Mouse (Mus musculus) neural tube, embryonic 11.5 days (tissue): ENCODE measurements around the gene Elmo1. TPM values are rescaled to one million over a fixed set of nuclear protein-coding genes. Genes with fewer than 3 reads are reported as not detected.

Experiments used
- ATAC-seq: fragments of 200-750 bp; cut with Nextera tagmentation; 2 replicates; pipeline ENCODE4 v1.8.0; 2017; ENCODE audit warnings: moderate number of reproducible peaks, mild to moderate bottlenecking, moderate TSS enrichment, moderate library complexity; ENCODE audit not compliant: insufficient read depth, low FRiP score, low TSS enrichment
- DNase-seq: peaks from one replicate; pipeline ENCODE4 v3.0.0-alpha.2; 2015; ENCODE audit warnings: low spot score
- H3K27ac ChIP-seq: fragments of 300-500 bp; sonication (generic); 2 replicates; pipeline ENCODE4 v1.5.1; 2014; ENCODE audit warnings: low read depth, mild to moderate bottlenecking, low read length
- H3K27me3 ChIP-seq: fragments of 300-500 bp; sonication (generic); 2 replicates; pipeline ENCODE4 v1.6.1; 2014; ENCODE audit warnings: mild to moderate bottlenecking, low read length, mixed read lengths; ENCODE audit not compliant: control insufficient read depth, insufficient read depth
- H3K36me3 ChIP-seq: fragments of 300-500 bp; sonication (generic); 2 replicates; pipeline ENCODE4 v1.6.1; 2014; ENCODE audit warnings: mild to moderate bottlenecking, low read length, moderate library complexity, mixed read lengths; ENCODE audit not compliant: control insufficient read depth, insufficient read depth
- H3K4me1 ChIP-seq: fragments of 300-500 bp; sonication (generic); 2 replicates; pipeline ENCODE4 v1.6.1; 2014; ENCODE audit warnings: low read length, mixed read lengths; ENCODE audit not compliant: control insufficient read depth, insufficient read depth
- H3K4me2 ChIP-seq: fragments of 300-500 bp; sonication (generic); 2 replicates; pipeline ENCODE4 v1.6.1; 2014; ENCODE audit warnings: low read depth, mild to moderate bottlenecking, moderate library complexity
- H3K4me3 ChIP-seq: fragments of 300-500 bp; sonication (generic); 2 replicates; pipeline ENCODE4 v1.5.1; 2014; ENCODE audit warnings: low read depth, low read length
- H3K9ac ChIP-seq: fragments of 300-500 bp; sonication (generic); 2 replicates; pipeline ENCODE4 v1.6.1; 2014; ENCODE audit warnings: mild to moderate bottlenecking, low read length
- H3K9me3 ChIP-seq: fragments of 300-500 bp; sonication (generic); 2 replicates; pipeline ENCODE4 v1.6.1; 2016; ENCODE audit warnings: low read length; ENCODE audit not compliant: control insufficient read depth
- WGBS: fragments of 180-500 bp; shearing (Covaris S2); extraction: QIAGEN DNeasy Blood & Tissue Kit; methylation state at CpG from one replicate; pipeline ENCODE4 v1.1.7; 2014; 5-methylcytosine and 5-hydroxymethylcytosine counted together
- polyA plus RNA-seq: library from polyadenylated mRNA; unstranded; fragments of >200 nt; fragmentation: Nextera tagmentation; extraction: Ambion mirVana; gene quantifications from 2 replicates; pipeline ENCODE4 v1.2.1, GENCODE M21; 2014

Elmo1 gene
- polyA plus RNA-seq, 1 experiment from 2014 or later: 28.7 TPM

GRCm38 (mm10) chr13:20523671-20524070 lies 433.3 kb downstream of the Elmo1 start:
- no peak overlapping the region for H3K4me2 ChIP-seq
- ATAC-seq (no peak), DNase-seq (no peak)
- no peaks in the 10 kb centered on the region for H3K9me3 ChIP-seq
- no peaks in the 10 kb centered on the region for H3K27me3 ChIP-seq
- no peak overlapping the region for H3K9ac ChIP-seq
- no peaks in the 10 kb centered on the region for H3K4me1 ChIP-seq
- no peaks in the 10 kb centered on the region for H3K36me3 ChIP-seq
- 80% methylated on average over 1 of the region's 1 CpGs for WGBS
- H3K27ac ChIP-seq: no peak overlapping the region
- H3K4me3 ChIP-seq: no peak overlapping the region

- Histone ChIP-seq H3K36me3 (no peaks in the 10 kb centered on the region), H3K9me3 (no peaks in the 10 kb centered on the region), H3K4me2 (no peak overlapping the region), H3K4me1 (no peaks in the 10 kb centered on the region), H3K27ac (no peak overlapping the region), H3K27me3 (no peaks in the 10 kb centered on the region), H3K4me3 (no peak overlapping the region), H3K9ac (no peak overlapping the region)
- DNase-seq: no peak
- ATAC-seq: no peak
- 78% methylated on average over 4 of the region's 4 CpGs for WGBS
Observed at GRCm38 (mm10) chr13:20525844-20526243, 435.4 kb downstream of the Elmo1 start.

- H3K9me3 ChIP-seq: no peaks in the 10 kb centered on the region
- no peak for DNase-seq
- H3K4me3 ChIP-seq: no peak overlapping the region
- no peaks in the 10 kb centered on the region for H3K27me3 ChIP-seq
- no peak overlapping the region for H3K27ac ChIP-seq
- WGBS: 96% methylated on average over 1 of the region's 1 CpGs
- H3K4me2 ChIP-seq: no peak overlapping the region
- ATAC-seq: no peak
- H3K9ac ChIP-seq: no peak overlapping the region
- no peaks in the 10 kb centered on the region for H3K36me3 ChIP-seq
- H3K4me1 ChIP-seq: 0 out of 2 replicates have a peak, but pooled peaks cover 2% of the 10 kb centered on the region
Observed at GRCm38 (mm10) chr13:20537053-20537452, 446.7 kb downstream of the Elmo1 start.

GRCm38 (mm10) chr13:20537487-20537886 lies 447.1 kb downstream of the Elmo1 start:
- no peaks in the 10 kb centered on the region for H3K9me3 ChIP-seq
- H3K4me2 ChIP-seq: no peak overlapping the region
- 84% methylated on average over 2 of the region's 2 CpGs for WGBS
- H3K4me1 ChIP-seq: 0 out of 2 replicates have a peak, but pooled peaks cover 2% of the 10 kb centered on the region
- no peak for DNase-seq
- no peak overlapping the region for H3K9ac ChIP-seq
- no peak for ATAC-seq
- no peak overlapping the region for H3K4me3 ChIP-seq
- no peaks in the 10 kb centered on the region for H3K36me3 ChIP-seq
- no peaks in the 10 kb centered on the region for H3K27me3 ChIP-seq
- no peak overlapping the region for H3K27ac ChIP-seq

- no peaks in the 10 kb centered on the region for H3K27me3 ChIP-seq
- 79% methylated on average over 12 of the region's 12 CpGs for WGBS
- H3K27ac ChIP-seq: no peak overlapping the region
Observed at GRCm38 (mm10) chr13:20538216-20539070, 448.0 kb downstream of the Elmo1 start.

GRCm38 (mm10) chr13:20539631-20540030 lies 449.2 kb downstream of the Elmo1 start:
- H3K27ac ChIP-seq: no peak overlapping the region
- no peak for DNase-seq
- no peak for ATAC-seq
- no peaks in the 10 kb centered on the region for H3K27me3 ChIP-seq
- H3K4me1 ChIP-seq: 0 out of 2 replicates have a peak, but pooled peaks cover 2% of the 10 kb centered on the region
- no peaks in the 10 kb centered on the region for H3K36me3 ChIP-seq
- 90% methylated on average over 2 of the region's 2 CpGs for WGBS
- H3K9me3 ChIP-seq: no peaks in the 10 kb centered on the region
- no peak overlapping the region for H3K9ac ChIP-seq
- H3K4me3 ChIP-seq: no peak overlapping the region
- no peak overlapping the region for H3K4me2 ChIP-seq

More at GRCm38 (mm10) chr13:20538216-20539070, 448.0 kb downstream of the Elmo1 start:
- no peak overlapping the region for H3K4me2 ChIP-seq
- no peaks in the 10 kb centered on the region for H3K36me3 ChIP-seq
- H3K4me1 ChIP-seq: 0 out of 2 replicates have a peak, but pooled peaks cover 2% of the 10 kb centered on the region
- H3K4me3 ChIP-seq: no peak overlapping the region
- ATAC-seq: no peak
- no peak overlapping the region for H3K9ac ChIP-seq
- DNase-seq: no peak
- H3K9me3 ChIP-seq: no peaks in the 10 kb centered on the region

- WGBS: 89% methylated on average over 12 of the region's 12 CpGs
- ATAC-seq: no peak
- no peaks in the 10 kb centered on the region for H3K4me1 ChIP-seq
- H3K36me3 ChIP-seq: no peaks in the 10 kb centered on the region
- H3K27me3 ChIP-seq: no peaks in the 10 kb centered on the region
- no peak overlapping the region for H3K4me3 ChIP-seq
- H3K9me3 ChIP-seq: no peaks in the 10 kb centered on the region
- H3K9ac ChIP-seq: no peak overlapping the region
- H3K4me2 ChIP-seq: no peak overlapping the region
- no peak overlapping the region for H3K27ac ChIP-seq
- no peak for DNase-seq
Observed at GRCm38 (mm10) chr13:20546568-20547204, 456.3 kb downstream of the Elmo1 start.

- 71% methylated on average over 4 of the region's 4 CpGs for WGBS
- Histone ChIP-seq H3K27ac (no peak overlapping the region), H3K4me2 (no peak overlapping the region), H3K4me3 (no peak overlapping the region), H3K36me3 (no peaks in the 10 kb centered on the region), H3K4me1 (no peaks in the 10 kb centered on the region), H3K27me3 (no peaks in the 10 kb centered on the region), H3K9me3 (no peaks in the 10 kb centered on the region), H3K9ac (no peak overlapping the region)
- DNase-seq: no peak
- ATAC-seq: no peak
Observed at GRCm38 (mm10) chr13:20549983-20550382, 459.6 kb downstream of the Elmo1 start.
